Mouse (Mus musculus) c-Kit-positive CD71-negative TER-119-negative erythroid progenitor cells, embryonic 14.5 days (primary cell): ENCODE data around the gene March1.
"Not testable (repeated sequence)": the region's sequence is repeated elsewhere in the genome, so short reads cannot be mapped to it uniquely, and the experiment has no call there.

Source experiments
- DNase-seq: peaks from one replicate; pipeline ENCODE4 v3.0.0-alpha.2; 2013; ENCODE audit warnings: low read depth

The March1 gene

DNA sequence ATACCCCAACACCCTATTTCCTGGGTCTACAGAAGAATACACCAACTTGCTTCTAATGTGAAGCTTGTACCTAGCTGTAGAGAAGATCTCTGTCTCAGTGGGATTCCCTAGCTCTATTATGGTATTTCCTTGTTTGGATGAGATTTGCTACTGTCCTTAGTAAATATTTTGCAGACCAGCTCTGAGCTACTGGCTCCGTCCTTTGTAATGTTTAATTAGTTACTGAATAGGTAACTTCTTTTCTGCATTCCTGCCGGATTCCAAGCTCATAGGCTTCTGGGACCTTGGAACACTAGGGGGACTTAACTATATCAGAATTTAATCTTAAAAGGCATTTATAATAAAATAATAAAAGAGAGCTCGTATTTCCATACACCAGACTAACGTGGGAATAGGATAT is 799.9 kb downstream of the March1 start:
- not testable (repeated sequence) for DNase-seq

- DNase-seq: no peak
These were observed 812.9 kb downstream of the March1 start for GRCm38 (mm10) chr8:66430639-66431038.

- DNase-seq: no peak
These were observed 815.9 kb downstream of the March1 start for GRCm38 (mm10) chr8:66433577-66433976.

DNA sequence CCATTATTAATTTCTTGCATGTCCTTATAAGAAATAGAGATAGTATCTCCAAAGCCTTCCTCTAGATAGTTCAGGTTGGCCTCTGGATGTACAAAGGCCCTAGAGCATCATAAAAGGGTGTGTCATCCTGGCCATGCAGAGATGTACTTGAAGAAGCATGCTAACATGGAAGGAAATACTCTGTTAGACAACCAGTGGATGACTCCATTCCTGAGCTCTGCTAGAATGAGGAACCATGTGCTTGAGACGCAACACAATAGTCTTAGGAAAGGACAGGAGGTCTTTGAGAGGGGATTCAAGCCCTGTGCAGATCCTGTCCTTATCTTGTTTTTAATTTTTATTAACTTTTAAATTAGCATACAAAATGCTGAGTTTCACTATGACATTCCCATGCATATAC is 819.1 kb downstream of the March1 start:
- no peak for DNase-seq

DNA sequence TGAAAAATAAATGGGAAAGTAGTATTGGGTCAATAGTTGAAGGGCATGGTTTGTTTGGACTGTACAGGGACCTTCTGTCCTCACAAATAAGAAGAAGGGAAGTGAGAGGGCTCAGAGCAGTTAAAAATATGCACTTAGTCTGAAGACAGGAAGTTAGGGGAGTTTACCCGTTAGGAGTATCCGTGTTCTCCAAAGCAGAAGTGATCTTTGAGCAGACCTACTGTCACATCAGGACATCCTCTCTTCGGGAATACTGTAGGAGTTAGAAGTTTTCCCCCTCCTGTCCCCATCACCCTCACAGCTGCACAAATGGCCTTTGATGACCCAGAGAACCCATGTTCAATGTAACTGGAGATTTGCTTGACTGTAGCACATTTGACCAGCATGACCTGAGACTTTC is 820.2 kb downstream of the March1 start:
- DNase-seq: no peak

DNA sequence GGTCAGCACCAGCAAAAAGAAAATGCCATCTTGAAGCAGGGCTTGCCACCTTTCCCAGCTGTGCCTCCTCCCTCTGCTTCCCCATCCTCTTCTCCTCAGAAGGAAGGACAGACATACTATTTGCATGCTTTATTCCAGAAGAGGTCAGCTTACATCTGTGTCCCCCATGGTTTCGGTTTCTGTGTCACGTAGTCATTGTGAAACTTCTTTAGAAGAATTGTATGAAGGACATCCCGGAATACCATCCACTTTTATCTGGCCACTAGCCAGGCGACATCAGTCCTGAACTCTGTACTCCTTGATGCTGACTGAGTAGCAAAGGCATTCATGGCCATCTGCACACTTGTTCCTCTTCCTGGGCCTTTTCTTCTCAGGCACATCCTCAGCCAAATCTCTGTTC is 820.8 kb downstream of the March1 start:
- no peak for DNase-seq

- DNase-seq: no peak
These were observed 823.4 kb downstream of the March1 start for GRCm38 (mm10) chr8:66441123-66441522.

- DNase-seq: peak; percentile 20
These were observed 825.1 kb downstream of the March1 start for GRCm38 (mm10) chr8:66442778-66443177.

GRCm38 (mm10) chr8:66444141-66444540 is 826.4 kb downstream of the March1 start:
- DNase-seq: no peak

DNA sequence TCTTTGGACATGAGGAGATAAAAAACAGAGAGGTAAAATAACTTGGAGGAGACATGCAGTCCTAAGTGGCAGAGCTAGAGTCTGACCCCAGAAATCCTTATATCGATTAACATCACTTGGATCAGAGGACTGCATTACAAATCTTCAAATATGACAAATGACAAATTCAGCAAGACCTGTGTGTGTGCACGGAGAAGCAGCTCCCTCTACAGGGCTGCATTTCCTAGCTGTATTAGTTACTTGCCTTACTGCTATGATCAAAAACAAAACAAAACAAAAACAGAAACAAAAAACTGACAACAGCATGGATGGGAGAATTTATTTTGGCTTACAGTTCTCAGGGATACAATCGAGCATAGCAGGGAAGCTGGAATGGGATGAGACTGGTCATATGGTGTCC is 827.7 kb downstream of the March1 start:
- no peak for DNase-seq

GRCm38 (mm10) chr8:66450691-66451090 is 833.0 kb downstream of the March1 start:
- peak; percentile 34 for DNase-seq

DNA sequence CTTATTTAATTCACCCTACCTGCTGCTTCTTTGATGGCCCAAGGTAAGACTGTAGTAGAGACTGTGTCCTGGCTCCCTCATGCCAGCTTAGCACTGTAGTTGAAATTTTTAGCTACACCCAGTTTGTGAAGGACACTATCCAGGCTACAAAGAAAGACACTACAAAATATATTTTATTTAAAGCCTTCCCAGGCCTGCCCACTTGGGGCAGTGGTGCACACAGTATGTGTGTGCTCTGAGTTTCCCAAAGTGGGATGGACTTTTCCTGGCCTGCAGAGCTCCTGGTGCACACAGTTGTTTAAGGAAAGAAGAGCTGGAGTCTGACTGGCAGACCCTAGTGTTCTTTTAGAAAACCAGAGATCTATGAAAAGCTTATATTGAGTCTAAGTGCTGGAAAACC is 839.4 kb downstream of the March1 start:
- no peak for DNase-seq

GRCm38 (mm10) chr8:66469821-66470220 is 852.1 kb downstream of the March1 start:
- DNase-seq: no peak

- no peak for DNase-seq
These were observed 859.2 kb downstream of the March1 start for GRCm38 (mm10) chr8:66476880-66477279.

GRCm38 (mm10) chr8:66486084-66486763 is 868.5 kb downstream of the March1 start, which contains the start of gene Tma16:
TSS of gene Tma16 (minus strand) at chr8:66486530.
- DNase-seq: peak; percentile 74

DNA sequence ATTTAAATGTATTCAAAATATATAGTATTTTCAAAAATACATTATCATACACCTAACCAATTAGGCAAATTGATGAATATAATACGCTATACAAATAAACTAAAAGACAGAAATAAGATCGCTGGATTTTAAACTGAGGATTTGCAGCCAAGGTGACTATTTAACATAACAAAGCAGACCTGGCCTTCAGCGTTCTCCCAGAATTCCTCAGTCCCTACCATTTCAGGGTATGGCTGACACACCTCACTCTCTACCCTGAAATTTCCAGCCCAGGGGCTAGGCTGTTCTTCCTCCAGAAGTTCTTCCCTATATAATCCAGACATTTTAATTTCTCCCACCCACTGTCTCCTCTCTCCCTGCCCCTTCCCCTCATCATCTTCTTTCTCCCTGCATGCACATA is 870.9 kb downstream of the March1 start:
- DNase-seq: no peak

GRCm38 (mm10) chr8:66490624-66491023 is 872.9 kb downstream of the March1 start:
- peak; percentile 13 for DNase-seq

DNA sequence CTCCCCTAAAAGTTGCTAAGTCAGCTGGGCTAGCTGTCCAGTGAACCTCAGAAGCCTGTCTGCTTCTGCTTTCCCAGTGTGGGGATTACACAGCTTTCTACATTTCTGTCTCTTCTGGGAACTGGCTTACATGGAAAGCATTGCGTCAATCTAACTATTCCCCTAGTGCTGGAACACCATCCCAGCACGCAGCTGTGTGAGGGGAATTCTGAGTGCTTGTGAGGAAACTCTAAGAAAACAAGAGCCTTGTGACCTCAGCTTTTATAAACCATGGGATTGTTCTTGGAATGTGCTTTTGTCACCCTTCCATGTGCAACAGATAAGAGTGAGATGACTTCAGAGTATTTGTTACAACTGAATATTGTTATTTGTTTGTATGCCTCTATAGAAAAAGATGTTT is 876.8 kb downstream of the March1 start:
- DNase-seq: no peak

DNA sequence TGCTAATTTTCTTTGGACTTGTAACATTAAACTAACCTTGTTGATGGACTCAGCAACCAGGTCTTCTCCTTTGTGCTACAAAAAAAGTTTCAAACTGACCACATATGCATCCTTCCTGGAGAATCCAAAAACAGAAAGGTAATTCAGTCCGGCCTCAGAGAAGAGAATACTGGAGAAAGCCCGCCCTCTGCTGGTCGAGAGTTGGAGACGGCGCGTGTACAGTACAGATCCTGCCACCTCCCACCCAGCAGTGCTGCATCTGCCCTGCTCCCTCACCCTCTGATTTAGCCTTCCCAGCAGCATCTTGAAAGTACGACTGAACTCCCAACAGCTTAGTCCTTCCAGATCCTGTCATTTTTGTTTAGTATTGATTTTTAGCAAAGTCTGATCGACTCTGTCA is 878.0 kb downstream of the March1 start:
- DNase-seq: peak; percentile 63

DNA sequence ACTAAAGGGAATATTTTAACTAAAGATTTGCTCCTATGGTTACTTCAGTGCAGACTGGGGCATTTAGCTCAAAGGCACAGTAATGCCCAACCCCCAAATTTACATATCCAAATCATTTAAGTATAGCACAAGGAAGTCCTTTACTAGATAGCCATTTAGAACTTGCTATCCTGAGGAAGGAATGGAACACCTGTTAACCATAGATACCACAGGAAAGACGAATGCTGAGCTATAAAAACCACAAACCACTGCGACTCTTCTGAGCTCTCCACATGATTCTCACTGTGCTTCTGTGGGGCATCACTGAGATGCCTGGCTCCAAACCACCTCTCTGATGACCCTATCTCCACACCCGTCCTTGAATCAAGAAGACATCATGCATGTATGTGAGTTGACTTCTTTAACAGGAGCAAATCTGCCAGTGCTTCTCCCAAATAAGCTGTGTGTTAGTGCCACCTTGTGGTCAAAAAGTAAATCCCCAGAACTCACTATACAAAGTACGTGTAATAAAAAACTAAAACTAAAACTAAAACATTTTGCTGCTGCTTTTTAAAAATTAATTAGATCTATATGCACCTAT is 879.4 kb downstream of the March1 start:
- peak; percentile 48 for DNase-seq

DNA sequence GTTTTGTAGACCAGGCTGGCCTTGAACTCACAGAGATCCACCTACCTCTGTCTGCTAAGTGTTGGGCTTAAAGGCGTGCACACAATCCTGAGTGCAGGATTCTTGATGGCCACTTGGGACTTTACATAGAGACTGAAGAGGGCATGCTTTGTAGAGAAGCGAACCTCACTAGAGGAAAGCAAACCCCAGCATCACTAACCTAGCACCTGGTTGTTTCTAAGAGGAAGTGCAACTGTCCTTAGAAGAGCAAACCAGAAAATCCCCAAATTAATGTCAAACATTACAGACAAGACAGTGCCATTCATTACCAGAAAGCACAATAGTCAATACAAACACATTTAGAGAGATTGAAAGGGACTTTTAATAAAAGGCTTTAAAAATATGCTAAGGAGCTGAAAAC is 885.7 kb downstream of the March1 start:
- no peak for DNase-seq

DNA sequence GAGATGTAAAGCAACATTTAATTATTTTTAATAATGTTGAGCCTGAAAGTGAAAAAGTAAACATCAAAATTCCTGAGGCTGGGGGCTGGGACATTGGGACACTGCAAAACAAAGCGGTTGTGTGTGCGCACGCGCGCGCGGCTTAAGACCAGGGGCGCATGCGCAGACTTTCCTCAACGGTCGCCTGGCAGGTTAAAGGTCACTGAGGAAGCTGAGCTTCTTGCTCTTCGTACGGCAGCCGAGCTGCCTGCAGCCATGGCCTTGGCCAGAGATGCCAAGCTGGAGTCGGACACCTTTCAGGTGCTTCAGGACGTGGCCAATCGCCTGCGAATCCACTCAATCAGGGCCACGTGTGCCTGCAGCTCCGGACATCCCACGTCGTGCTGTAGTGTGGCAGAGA is 893.8 kb downstream of the March1 start, which contains the start of gene Tktl2:
Tktl2 (plus strand) TSS at position 220 of the 400 bp plus-strand sequence.
- no peak for DNase-seq

DNA sequence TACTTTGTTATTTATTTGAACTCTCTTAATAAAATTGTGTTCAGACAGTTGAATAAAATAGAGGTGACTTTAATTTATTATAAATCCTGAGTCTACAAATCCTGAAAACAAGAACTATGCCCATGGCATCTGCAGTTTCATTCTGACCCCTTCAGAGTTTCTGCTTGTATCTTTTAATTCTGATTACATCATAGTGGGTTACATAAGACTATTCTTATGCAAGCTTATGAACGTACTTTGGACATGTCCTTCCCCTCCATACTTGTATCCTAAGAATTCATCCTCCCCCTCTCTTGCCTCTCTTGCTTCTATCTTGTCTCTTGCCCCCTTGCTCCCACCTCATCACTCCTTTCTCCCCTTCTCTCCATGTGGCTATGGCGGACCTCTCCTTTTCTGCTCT is 901.4 kb downstream of the March1 start:
- DNase-seq: no peak

DNA sequence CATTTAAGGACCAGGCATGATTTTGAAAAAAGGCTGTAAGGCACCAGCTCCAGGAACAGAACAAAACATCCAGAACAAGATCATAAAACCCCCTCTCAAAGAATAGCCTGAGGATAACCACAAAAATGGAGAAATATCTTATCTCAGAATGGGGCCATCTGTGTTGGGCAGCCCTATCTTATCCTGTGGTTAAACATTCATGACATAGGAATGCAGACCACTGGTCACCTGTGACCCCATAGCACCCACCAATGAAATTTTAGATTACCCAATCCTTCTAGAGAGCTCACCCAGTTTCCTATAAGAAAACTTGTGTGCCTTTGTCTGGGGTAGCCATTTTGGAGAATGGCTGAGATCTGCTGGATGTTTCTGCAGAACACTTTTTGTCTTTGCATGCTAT is 902.9 kb downstream of the March1 start:
- no peak for DNase-seq
